Mouse (Mus musculus) urinary bladder, postnatal 14 days (tissue): ENCODE data around the gene Rnasel.

Source experiments
- DNase-seq: peaks from one replicate; pipeline ENCODE4 v3.0.0; 2021; ENCODE audit warnings: low spot score

Gene Rnasel

GRCm38 (mm10) chr1:153736096-153736495 is 13.1 kb upstream of the Rnasel start:
- DNase-seq = no peak

GRCm38 (mm10) chr1:153737101-153738085 is 11.8 kb upstream of the Rnasel start:
- no peak for DNase-seq

- no peak for DNase-seq
Measured at GRCm38 (mm10) chr1:153739437-153740015, 9.7 kb upstream of the Rnasel start.

GRCm38 (mm10) chr1:153740145-153740544 is 9.1 kb upstream of the Rnasel start, which contains the start of gene Rgs16:
Gene Rgs16 (plus strand): TSS chr1:153740349.
- peak; percentile 81 for DNase-seq

- no peak for DNase-seq
Measured at GRCm38 (mm10) chr1:153740775-153741400, 8.3 kb upstream of the Rnasel start.

GRCm38 (mm10) chr1:153741551-153742316 is 7.5 kb upstream of the Rnasel start:
- no peak for DNase-seq

GRCm38 (mm10) chr1:153742374-153743155 is 6.7 kb upstream of the Rnasel start:
- peak; percentile 81 for DNase-seq

- DNase-seq = no peak
Measured at GRCm38 (mm10) chr1:153746119-153746670, 3.0 kb upstream of the Rnasel start.

- peak; percentile 74 for DNase-seq
Measured at GRCm38 (mm10) chr1:153746728-153747127, 2.5 kb upstream of the Rnasel start.

GRCm38 (mm10) chr1:153747861-153748530 is 1.2 kb upstream of the Rnasel start:
- no peak for DNase-seq

- no peak for DNase-seq
Measured at GRCm38 (mm10) chr1:153748549-153748948, 677 bp upstream of the Rnasel start.

- DNase-seq = no peak
Measured at GRCm38 (mm10) chr1:153750054-153750453, 828 bp downstream of the Rnasel start.

GRCm38 (mm10) chr1:153751763-153752301 is 2.6 kb downstream of the Rnasel start:
- DNase-seq = peak; percentile 55

GRCm38 (mm10) chr1:153752521-153752920 is 3.3 kb downstream of the Rnasel start:
- DNase-seq = no peak

GRCm38 (mm10) chr1:153753725-153754464 is 4.7 kb downstream of the Rnasel start:
- DNase-seq = no peak

GRCm38 (mm10) chr1:153764136-153764535 is 14.9 kb downstream of the Rnasel start:
- DNase-seq = no peak

GRCm38 (mm10) chr1:153766298-153766697 is 17.1 kb downstream of the Rnasel start:
- no peak for DNase-seq

- DNase-seq = no peak
Measured at GRCm38 (mm10) chr1:153767281-153767680, 18.1 kb downstream of the Rnasel start.

- DNase-seq = no peak
Measured at GRCm38 (mm10) chr1:153768465-153768864, 19.2 kb downstream of the Rnasel start.
